15 mouse cellular contexts compared by ENCODE assay signal in genomic region chr10:59262979-59263378, GRCm38 (mm10).
"Had no signal": no experiment of that assay in that cellular context is flagged by ENCODE, and none has a peak within 500 bp of the region (broad histone marks: within the 10 kb centered on the region; RNA-seq: fewer than 3 reads in every experiment).

No protein-coding gene starts in this region.

- DNase-seq: kidney, adult 18-20 months; kidney, postnatal 14 days; lung, postnatal 10 days; retina, postnatal 1 day; right cerebral cortex, postnatal 4 days; spleen, adult 18-20 months; thymus, postnatal 36 days had no signal

- H3K27ac ChIP-seq: hindbrain, postnatal 0 days; kidney, embryonic 15.5 days; limb, embryonic 10.5 days; liver, embryonic 14.5 days; midbrain, embryonic 15.5 days; neural tube, embryonic 13.5 days had no signal

- H3K9me3 ChIP-seq: kidney, embryonic 15.5 days; limb, embryonic 10.5 days; megakaryocyte, embryonic 14.5 days; midbrain, embryonic 15.5 days; neural tube, embryonic 13.5 days had no signal

- ATAC-seq: hindbrain, postnatal 0 days; midbrain, embryonic 15.5 days had no signal

- H3K4me3 ChIP-seq: kidney, embryonic 15.5 days; limb, embryonic 10.5 days; megakaryocyte, embryonic 14.5 days; midbrain, embryonic 15.5 days; neural tube, embryonic 13.5 days had no signal

- H3K9ac ChIP-seq: kidney, embryonic 15.5 days; liver, embryonic 14.5 days; midbrain, embryonic 15.5 days; neural tube, embryonic 13.5 days had no signal

- H3K36me3 ChIP-seq: kidney, embryonic 15.5 days; limb, embryonic 10.5 days; midbrain, embryonic 15.5 days; neural tube, embryonic 13.5 days had no signal

- H3K27me3 ChIP-seq: kidney, embryonic 15.5 days; midbrain, embryonic 15.5 days; neural tube, embryonic 13.5 days had no signal

- H3K4me2 ChIP-seq: kidney, embryonic 15.5 days; midbrain, embryonic 11.5 days; midbrain, embryonic 15.5 days; neural tube, embryonic 13.5 days had no signal

- H3K4me1 ChIP-seq: midbrain, embryonic 15.5 days had no signal
